ENCODE assay signal across 7 mouse cellular contexts in the genomic region with DNA sequence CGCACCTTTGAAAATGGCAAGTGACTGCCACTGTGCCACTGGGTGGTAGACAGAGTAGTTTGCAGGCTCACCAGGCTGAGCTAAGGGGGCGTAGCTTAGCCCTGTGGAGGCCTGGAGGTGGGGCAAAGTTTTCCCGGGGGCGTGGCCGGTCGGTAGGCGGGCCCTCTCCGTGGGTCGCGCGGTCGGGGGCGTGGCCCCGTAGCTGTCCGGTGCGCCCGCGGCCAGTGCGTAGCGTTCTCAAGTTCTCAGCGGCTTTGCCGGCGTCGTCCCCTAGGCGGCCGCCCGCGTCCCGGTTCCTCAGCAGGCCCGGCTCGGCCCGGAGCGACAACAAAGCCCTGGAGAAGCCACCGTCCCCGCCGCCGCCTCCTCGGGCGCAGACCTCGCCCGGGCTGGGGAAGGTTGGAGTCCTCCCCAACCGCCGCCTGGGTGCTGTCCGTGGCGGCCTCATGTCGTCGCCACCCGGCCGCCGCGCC. TPM values are rescaled to one million over a fixed set of nuclear protein-coding genes. Genes with fewer than 3 reads are reported as not detected.
DNase-seq lines count a peak whose midpoint lies in the region; ATAC-seq and TF ChIP-seq lines count a peak whose summit lies in the region.

A gene (plus strand): TSS at position 191 of the 473 bp plus-strand sequence.

- no peaks in the 10 kb centered on the region for H3K4me1 ChIP-seq in intestine, postnatal 0 days (replicated peaks; ENCODE audit: control insufficient read depth, insufficient read depth, low read length)
- H3K4me1 ChIP-seq in midbrain, embryonic 12.5 days: peaks cover 2% of the 10 kb centered on the region; the same call in 1 of the 2 replicates
- H3K4me1 ChIP-seq in small intestine, adult 2 months (ENCODE audit: control insufficient read depth, insufficient read depth, insufficient read length, low read length): peaks cover 2% of the 10 kb centered on the region; the same call in 1 of the 2 replicates

- TF ChIP-seq CTCF in intestine, postnatal 0 days (IDR thresholded peaks at IDR 0.05; ENCODE audit: low read depth): 0 out of 2 replicates have a peak, but pooled peaks have one; percentile 35
- no peak for TF ChIP-seq CTCF in small intestine, adult 2 months (IDR thresholded peaks at IDR 0.05; ENCODE audit: extremely low read depth, insufficient read length, insufficient replicate concordance, low read depth, low read length)

- peak within 1 kb of the TSS; percentile 94 for H3K27ac ChIP-seq in intestine, postnatal 0 days (ENCODE audit: low read depth, low read length)
- H3K27ac ChIP-seq in midbrain, embryonic 12.5 days (replicated peaks): peak within 1 kb of the TSS; percentile 86
- H3K27ac ChIP-seq in small intestine, adult 2 months (ENCODE audit: insufficient read depth, low read depth, low read length): peak within 1 kb of the TSS; percentile 73

- intact Hi-C loops in left cerebral cortex, postnatal 4 days (cut with DNase I): no loop called here

- under 1% methylated on average over 51 of the region's 51 CpGs for WGBS in intestine, postnatal 0 days
- under 1% methylated on average over 45 of the region's 51 CpGs for WGBS in midbrain, embryonic 12.5 days
- WGBS in small intestine, adult 2 months: under 1% methylated on average over 51 of the region's 51 CpGs

- H3K9me3 ChIP-seq in intestine, postnatal 0 days (ENCODE audit: control insufficient read depth): no peaks in the 10 kb centered on the region
- H3K9me3 ChIP-seq in midbrain, embryonic 12.5 days: no peaks in the 10 kb centered on the region

- peak; percentile 91 for ATAC-seq in intestine, postnatal 0 days
- ATAC-seq in midbrain, embryonic 12.5 days (ENCODE audit: low FRiP score, low read depth): peak; percentile 81

- peak within 1 kb of the TSS; percentile 96 for H3K4me2 ChIP-seq in intestine, postnatal 0 days (replicated peaks; ENCODE audit: low read depth)
- H3K4me2 ChIP-seq in midbrain, embryonic 12.5 days (replicated peaks): peak within 1 kb of the TSS; percentile 86

- H3K9ac ChIP-seq in intestine, postnatal 0 days (ENCODE audit: low read depth, low read length): peak within 1 kb of the TSS; percentile 70
- H3K9ac ChIP-seq in midbrain, embryonic 12.5 days (replicated peaks): peak within 1 kb of the TSS; percentile 67

- H3K36me3 ChIP-seq in intestine, postnatal 0 days (ENCODE audit: control insufficient read depth, insufficient read depth): no peaks in the 10 kb centered on the region
- no peaks in the 10 kb centered on the region for H3K36me3 ChIP-seq in midbrain, embryonic 12.5 days
- H3K36me3 ChIP-seq in small intestine, adult 2 months (ENCODE audit: control insufficient read depth, insufficient read depth, low read length): no peaks in the 10 kb centered on the region

- H3K4me3 ChIP-seq in intestine, postnatal 0 days (ENCODE audit: low read depth, low read length): peak within 1 kb of the TSS; percentile 61
- H3K4me3 ChIP-seq in midbrain, embryonic 12.5 days: peak within 1 kb of the TSS; percentile 71
- H3K4me3 ChIP-seq in small intestine, adult 2 months (ENCODE audit: low read depth, low read length): peak within 1 kb of the TSS; percentile 79

- peak; percentile 91 for DNase-seq in adrenal gland, adult 8-10 months
- DNase-seq in embryo, embryonic 9.5 days (ENCODE audit: extremely low spot score): peak; percentile 90
- DNase-seq in gonadal fat pad, adult 2 months (ENCODE audit: low read depth): no peak
- peak; percentile 89 for DNase-seq in left cerebral cortex, postnatal 4 days

- H3K27me3 ChIP-seq in intestine, postnatal 0 days (replicated peaks; ENCODE audit: control insufficient read depth, insufficient read depth, low read length): no peaks in the 10 kb centered on the region
- H3K27me3 ChIP-seq in midbrain, embryonic 12.5 days: no peaks in the 10 kb centered on the region
- H3K27me3 ChIP-seq in small intestine, adult 2 months (ENCODE audit: control insufficient read depth, insufficient read depth, low read length): no peaks in the 10 kb centered on the region

- TF ChIP-seq POLR2A in small intestine, adult 2 months (IDR thresholded peaks at IDR 0.05; ENCODE audit: low read depth, low read length): 0 out of 2 replicates have a peak, but pooled peaks have one; percentile 1

RNA-seq across cellular contexts. Expression of the gene that starts here (rescaled TPM):
- total RNA-seq in adrenal gland, adult 8-10 months (2022): 10 to 100 TPM in 3 of 4 experiments, 1 to 10 TPM in 1; 9.5 to 18.8 (median 14.4) TPM
- polyA plus RNA-seq in gonadal fat pad, adult 2 months (2012; rRNA removed): 10.4 and 12.5 TPM in 2 replicates
- polyA plus RNA-seq in intestine, postnatal 0 days (2015; fragmentation: Nextera tagmentation; extraction: Ambion mirVana): 6.6 and 7.3 TPM in 2 replicates
- total RNA-seq in left cerebral cortex, postnatal 4 days (2021): 10 to 100 TPM; 20.0 to 22.6 TPM
- 14.1 and 14.3 TPM in 2 replicates for polyA plus RNA-seq in midbrain, embryonic 12.5 days (2016; fragmentation: Nextera tagmentation; extraction: Ambion mirVana)
- 2.6 and 4.3 TPM in 2 replicates for polyA plus RNA-seq in small intestine, adult 2 months (2012; rRNA removed)
